Mouse (Mus musculus) neural tube, embryonic 11.5 days (tissue): ENCODE measurements around the gene Cym. TPM values are rescaled to one million over a fixed set of nuclear protein-coding genes. Genes with fewer than 3 reads are reported as not detected.

Source experiments
- ATAC-seq: fragments of 200-750 bp; cut with Nextera tagmentation; 2 replicates; pipeline ENCODE4 v1.8.0; 2017; ENCODE audit warnings: moderate number of reproducible peaks, mild to moderate bottlenecking, moderate TSS enrichment, moderate library complexity; ENCODE audit not compliant: insufficient read depth, low FRiP score, low TSS enrichment
- DNase-seq: peaks from one replicate; pipeline ENCODE4 v3.0.0-alpha.2; 2015; ENCODE audit warnings: low spot score
- H3K27ac ChIP-seq: fragments of 300-500 bp; sonication (generic); 2 replicates; pipeline ENCODE4 v1.5.1; 2014; ENCODE audit warnings: low read depth, mild to moderate bottlenecking, low read length
- H3K27me3 ChIP-seq: fragments of 300-500 bp; sonication (generic); 2 replicates; pipeline ENCODE4 v1.6.1; 2014; ENCODE audit warnings: mild to moderate bottlenecking, low read length, mixed read lengths; ENCODE audit not compliant: control insufficient read depth, insufficient read depth
- H3K36me3 ChIP-seq: fragments of 300-500 bp; sonication (generic); 2 replicates; pipeline ENCODE4 v1.6.1; 2014; ENCODE audit warnings: mild to moderate bottlenecking, low read length, moderate library complexity, mixed read lengths; ENCODE audit not compliant: control insufficient read depth, insufficient read depth
- H3K4me1 ChIP-seq: fragments of 300-500 bp; sonication (generic); 2 replicates; pipeline ENCODE4 v1.6.1; 2014; ENCODE audit warnings: low read length, mixed read lengths; ENCODE audit not compliant: control insufficient read depth, insufficient read depth
- H3K4me2 ChIP-seq: fragments of 300-500 bp; sonication (generic); 2 replicates; pipeline ENCODE4 v1.6.1; 2014; ENCODE audit warnings: low read depth, mild to moderate bottlenecking, moderate library complexity
- H3K4me3 ChIP-seq: fragments of 300-500 bp; sonication (generic); 2 replicates; pipeline ENCODE4 v1.5.1; 2014; ENCODE audit warnings: low read depth, low read length
- H3K9ac ChIP-seq: fragments of 300-500 bp; sonication (generic); 2 replicates; pipeline ENCODE4 v1.6.1; 2014; ENCODE audit warnings: mild to moderate bottlenecking, low read length
- H3K9me3 ChIP-seq: fragments of 300-500 bp; sonication (generic); 2 replicates; pipeline ENCODE4 v1.6.1; 2016; ENCODE audit warnings: low read length; ENCODE audit not compliant: control insufficient read depth
- WGBS: fragments of 180-500 bp; shearing (Covaris S2); extraction: QIAGEN DNeasy Blood & Tissue Kit; methylation state at CpG from one replicate; pipeline ENCODE4 v1.1.7; 2014; 5-methylcytosine and 5-hydroxymethylcytosine counted together
- polyA plus RNA-seq: library from polyadenylated mRNA; unstranded; fragments of >200 nt; fragmentation: Nextera tagmentation; extraction: Ambion mirVana; gene quantifications from 2 replicates; pipeline ENCODE4 v1.2.1, GENCODE M21; 2014

Gene Cym
- polyA plus RNA-seq, 1 experiment from 2014 or later: not detected

- Histone ChIP-seq H3K9me3 (no peaks in the 10 kb centered on the region), H3K4me2 (no peak overlapping the region), H3K36me3 (no peaks in the 10 kb centered on the region), H3K9ac (no peak overlapping the region), H3K4me1 (no peaks in the 10 kb centered on the region), H3K27ac (no peak overlapping the region), H3K27me3 (no peaks in the 10 kb centered on the region), H3K4me3 (no peak overlapping the region)
- ATAC-seq (no peak), DNase-seq (no peak)
- 83% methylated on average over 5 of the region's 5 CpGs for WGBS
Observed at GRCm38 (mm10) chr3:107214606-107215005, 6.9 kb downstream of the Cym start.

GRCm38 (mm10) chr3:107207625-107208253 lies 13.8 kb downstream of the Cym start:
- Histone ChIP-seq H3K4me2 (no peak overlapping the region), H3K27me3 (no peaks in the 10 kb centered on the region), H3K36me3 (no peaks in the 10 kb centered on the region), H3K4me3 (no peak overlapping the region), H3K9ac (no peak overlapping the region), H3K4me1 (peaks cover 6% of the 10 kb centered on the region; the same call in 1 of the 2 replicates), H3K27ac (no peak overlapping the region), H3K9me3 (no peaks in the 10 kb centered on the region)
- DNase-seq (peak; percentile 45), ATAC-seq (peak; percentile 58)
- WGBS: 59% methylated on average over 7 of the region's 7 CpGs

GRCm38 (mm10) chr3:107206490-107207150 lies 14.9 kb downstream of the Cym start:
- Histone ChIP-seq H3K36me3 (no peaks in the 10 kb centered on the region), H3K27me3 (no peaks in the 10 kb centered on the region), H3K9me3 (no peaks in the 10 kb centered on the region), H3K4me2 (no peak overlapping the region), H3K27ac (no peak overlapping the region), H3K4me3 (no peak overlapping the region), H3K9ac (no peak overlapping the region), H3K4me1 (peaks cover 6% of the 10 kb centered on the region; the same call in 1 of the 2 replicates)
- ATAC-seq (peak; percentile 36; the same call in 1 of the 2 replicates), DNase-seq (no peak)
- WGBS: 41% methylated on average over 4 of the region's 4 CpGs

GRCm38 (mm10) chr3:107205994-107206393 lies 15.5 kb downstream of the Cym start:
- DNase-seq (peak; percentile 69), ATAC-seq (no peak)
- no peak overlapping the region for H3K27ac ChIP-seq
- no peak overlapping the region for H3K9ac ChIP-seq
- no peak overlapping the region for H3K4me2 ChIP-seq
- H3K4me3 ChIP-seq: no peak overlapping the region
- H3K27me3 ChIP-seq: no peaks in the 10 kb centered on the region
- H3K9me3 ChIP-seq: no peaks in the 10 kb centered on the region
- H3K36me3 ChIP-seq: no peaks in the 10 kb centered on the region
- 19% methylated on average over 4 of the region's 4 CpGs for WGBS
- peaks cover 6% of the 10 kb centered on the region; the same call in 1 of the 2 replicates for H3K4me1 ChIP-seq

- H3K9me3 ChIP-seq: no peaks in the 10 kb centered on the region
- H3K27ac ChIP-seq: no peak overlapping the region
- ATAC-seq (no peak), DNase-seq (no peak)
- H3K36me3 ChIP-seq: no peaks in the 10 kb centered on the region
- no peak overlapping the region for H3K4me3 ChIP-seq
- H3K9ac ChIP-seq: no peak overlapping the region
- no peaks in the 10 kb centered on the region for H3K27me3 ChIP-seq
- H3K4me1 ChIP-seq: peaks cover 6% of the 10 kb centered on the region; the same call in 1 of the 2 replicates
- no peak overlapping the region for H3K4me2 ChIP-seq
Observed at GRCm38 (mm10) chr3:107205170-107205569, 16.4 kb downstream of the Cym start.

GRCm38 (mm10) chr3:107204413-107204812 lies 17.1 kb downstream of the Cym start:
- peaks cover 6% of the 10 kb centered on the region; the same call in 1 of the 2 replicates for H3K4me1 ChIP-seq
- ATAC-seq (no peak), DNase-seq (no peak)
- 93% methylated on average over 3 of the region's 3 CpGs for WGBS
- no peaks in the 10 kb centered on the region for H3K27me3 ChIP-seq
- H3K9ac ChIP-seq: no peak overlapping the region
- H3K9me3 ChIP-seq: no peaks in the 10 kb centered on the region
- H3K27ac ChIP-seq: no peak overlapping the region
- H3K36me3 ChIP-seq: no peaks in the 10 kb centered on the region
- H3K4me3 ChIP-seq: no peak overlapping the region
- H3K4me2 ChIP-seq: no peak overlapping the region

GRCm38 (mm10) chr3:107201310-107202180 lies 20.0 kb downstream of the Cym start:
- no peak overlapping the region for H3K4me3 ChIP-seq
- no peak overlapping the region for H3K4me2 ChIP-seq
- DNase-seq (no peak), ATAC-seq (no peak)
- no peaks in the 10 kb centered on the region for H3K27me3 ChIP-seq
- no peak overlapping the region for H3K9ac ChIP-seq
- WGBS: 35% methylated on average over 9 of the region's 9 CpGs
- no peaks in the 10 kb centered on the region for H3K36me3 ChIP-seq
- H3K27ac ChIP-seq: no peak overlapping the region
- no peaks in the 10 kb centered on the region for H3K9me3 ChIP-seq
- H3K4me1 ChIP-seq: no peaks in the 10 kb centered on the region

GRCm38 (mm10) chr3:107188226-107188899 lies 33.2 kb downstream of the Cym start:
- 44% methylated on average over 6 of the region's 6 CpGs for WGBS
- DNase-seq (peak; percentile 53), ATAC-seq (peak; percentile 84)
- H3K9ac ChIP-seq: no peak overlapping the region
- no peaks in the 10 kb centered on the region for H3K4me1 ChIP-seq
- no peak overlapping the region for H3K4me3 ChIP-seq
- no peak overlapping the region for H3K27ac ChIP-seq
- no peaks in the 10 kb centered on the region for H3K27me3 ChIP-seq
- H3K9me3 ChIP-seq: no peaks in the 10 kb centered on the region
- H3K36me3 ChIP-seq: no peaks in the 10 kb centered on the region
- no peak overlapping the region for H3K4me2 ChIP-seq
